Mouse (Mus musculus) spleen, adult 2 months (tissue): Measurements from ENCODE around the gene Aplp1.

ENCODE experiments used
- CTCF ChIP-seq: fragments of 200-500 bp; IDR thresholded peaks from 2 replicates; pipeline ENCODE4 v1.5.1; 2011; ENCODE audit warnings: mild to moderate bottlenecking, inconsistent platforms; ENCODE audit not compliant: insufficient read depth, insufficient read length, insufficient replicate concordance; ENCODE audit errors: extremely low read depth
- POLR2A ChIP-seq: fragments of 200-500 bp; IDR thresholded peaks from 2 replicates; pipeline ENCODE4 v1.6.1; 2011; ENCODE audit warnings: low read depth, low read length, inconsistent platforms

DNA sequence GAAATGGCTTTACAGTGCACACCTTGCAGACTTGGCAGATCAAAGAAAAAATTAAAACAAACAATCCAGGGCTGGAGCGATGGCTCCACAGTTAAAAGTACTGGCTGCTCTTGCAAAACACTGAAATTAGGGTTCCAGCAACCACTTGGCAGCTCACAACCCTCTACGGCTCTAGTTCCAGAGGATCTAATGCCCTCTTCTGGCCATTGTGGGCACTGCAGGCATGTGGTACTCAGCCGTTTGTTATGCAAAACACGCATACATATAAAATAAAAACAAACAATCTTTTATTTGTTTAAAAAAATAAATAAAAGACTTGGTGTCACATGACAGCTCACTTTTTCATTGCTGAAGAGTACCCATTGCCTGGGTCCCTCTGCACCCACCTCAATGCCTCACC lies 47.4 kb upstream of the Aplp1 start:
- TF ChIP-seq POLR2A (no peak), CTCF (peak; percentile 55; the same call in 1 of the 2 replicates)
